ENCODE assay signal across 9 mouse cellular contexts in genomic region chr5:104002549-104003255, GRCm38 (mm10). TPM values are rescaled to one million over a fixed set of nuclear protein-coding genes. Genes with fewer than 3 reads are reported as not detected.
DNase-seq lines count a peak whose midpoint lies in the region; ATAC-seq and TF ChIP-seq lines count a peak whose summit lies in the region.
"Had no signal": no experiment of that assay in that cellular context is flagged by ENCODE, and none has a peak within 500 bp of the region (broad histone marks: within the 10 kb centered on the region; RNA-seq: fewer than 3 reads in every experiment).

No protein-coding gene starts in this region.

- no peak overlapping the region for H3K27ac ChIP-seq in embryonic facial prominence, embryonic 12.5 days
- no peak overlapping the region for H3K27ac ChIP-seq in hindbrain, postnatal 0 days
- H3K27ac ChIP-seq in midbrain, postnatal 0 days (ENCODE audit: low read depth, low read length) = no peak overlapping the region

- peak; percentile 59 for DNase-seq in ZHBTc4 (ENCODE audit: low read depth, low spot score)
- DNase-seq in hindbrain, postnatal 0 days (ENCODE audit: low spot score) = no peak
- no peak for DNase-seq in midbrain, postnatal 0 days (ENCODE audit: low spot score)
- DNase-seq in frontal cortex, postnatal 36 days (ENCODE audit: low spot score in 2 of 2) = no peak
- DNase-seq in cerebellum, adult 8-10 months = no peak
- no peak for DNase-seq in cerebellum, postnatal 14 days
- DNase-seq: kidney, adult 8-10 months; thymus, postnatal 4 days had no signal

- H3K9ac ChIP-seq in embryonic facial prominence, embryonic 12.5 days = no peak overlapping the region
- H3K9ac ChIP-seq in hindbrain, postnatal 0 days (replicated peaks; ENCODE audit: low read length) = no peak overlapping the region
- no peak overlapping the region for H3K9ac ChIP-seq in midbrain, postnatal 0 days (replicated peaks; ENCODE audit: low read length, poor library complexity, severe bottlenecking)

- H3K4me3 ChIP-seq in embryonic facial prominence, embryonic 12.5 days = no peak overlapping the region
- no peak overlapping the region for H3K4me3 ChIP-seq in hindbrain, postnatal 0 days (ENCODE audit: low read length)
- H3K4me3 ChIP-seq in midbrain, postnatal 0 days (ENCODE audit: low read depth, low read length) = peak overlapping the region; percentile 12; the same call in 1 of the 2 replicates

- H3K36me3 ChIP-seq in embryonic facial prominence, embryonic 12.5 days = no peaks in the 10 kb centered on the region
- H3K36me3 ChIP-seq in hindbrain, postnatal 0 days (ENCODE audit: insufficient read depth, low read length) = no peaks in the 10 kb centered on the region
- H3K36me3 ChIP-seq in midbrain, postnatal 0 days (ENCODE audit: insufficient read depth, low read length) = no peaks in the 10 kb centered on the region

- H3K9me3 ChIP-seq in embryonic facial prominence, embryonic 12.5 days = no peaks in the 10 kb centered on the region
- H3K9me3 ChIP-seq in hindbrain, postnatal 0 days (ENCODE audit: low read length) = no peaks in the 10 kb centered on the region
- no peaks in the 10 kb centered on the region for H3K9me3 ChIP-seq in midbrain, postnatal 0 days (ENCODE audit: low read length)

- 20% methylated on average over 18 of the region's 18 CpGs for WGBS in embryonic facial prominence, embryonic 12.5 days
- whole genome bisulfite sequencing in hindbrain, postnatal 0 days = 30% methylated on average over 18 of the region's 18 CpGs
- WGBS in midbrain, postnatal 0 days = 18% methylated on average over 18 of the region's 18 CpGs

- TF ChIP-seq CTCF in hindbrain, postnatal 0 days (IDR thresholded peaks at IDR 0.05; ENCODE audit: low read depth) = no peak
- no peak for TF ChIP-seq CTCF in midbrain, postnatal 0 days (IDR thresholded peaks at IDR 0.05)

- peak; percentile 41; the same call in 1 of the 2 replicates for ATAC-seq in embryonic facial prominence, embryonic 12.5 days (ENCODE audit: insufficient number of reproducible peaks, insufficient read depth, low FRiP score, low TSS enrichment)
- ATAC-seq in hindbrain, postnatal 0 days = no peak
- no peak for ATAC-seq in midbrain, postnatal 0 days (ENCODE audit: low FRiP score)

- peak overlapping the region; percentile 21 for H3K4me2 ChIP-seq in embryonic facial prominence, embryonic 12.5 days (replicated peaks)
- peak overlapping the region; percentile 14 for H3K4me2 ChIP-seq in hindbrain, postnatal 0 days (ENCODE audit: low read depth, low read length)
- H3K4me2 ChIP-seq in midbrain, postnatal 0 days (ENCODE audit: low read depth, low read length, poor library complexity, severe bottlenecking) = peak overlapping the region; percentile 41

- H3K27me3 ChIP-seq in embryonic facial prominence, embryonic 12.5 days = no peaks in the 10 kb centered on the region
- no peaks in the 10 kb centered on the region for H3K27me3 ChIP-seq in hindbrain, postnatal 0 days (ENCODE audit: insufficient read depth, low read length)
- no peaks in the 10 kb centered on the region for H3K27me3 ChIP-seq in midbrain, postnatal 0 days (ENCODE audit: insufficient read depth, low read length)

- peaks cover 3% of the 10 kb centered on the region; the same call in 1 of the 2 replicates for H3K4me1 ChIP-seq in embryonic facial prominence, embryonic 12.5 days
- no peaks in the 10 kb centered on the region for H3K4me1 ChIP-seq in hindbrain, postnatal 0 days (ENCODE audit: insufficient read depth, low read length)
- H3K4me1 ChIP-seq in midbrain, postnatal 0 days (ENCODE audit: insufficient read depth, low read length) = peaks cover 5% of the 10 kb centered on the region; the same call in 1 of the 2 replicates

RNA-seq across cellular contexts. Expression of gene Hsd17b11, which starts 19.0 kb away (rescaled TPM):
- 2.2 and 3.7 TPM in 2 replicates for polyA plus RNA-seq in embryonic facial prominence, embryonic 12.5 days (2016; fragmentation: Nextera tagmentation; extraction: Ambion mirVana)
- total RNA-seq in hindbrain, postnatal 0 days (2014; rRNA removed) = 15.2 and 20.5 TPM in 2 replicates
- polyA plus RNA-seq in hindbrain, postnatal 0 days (2015; fragmentation: Nextera tagmentation; extraction: Ambion mirVana) = 4.5 and 5.4 TPM in 2 replicates
- 16.3 and 16.4 TPM in 2 replicates for total RNA-seq in midbrain, postnatal 0 days (2014; rRNA removed)
- 3.6 and 4.7 TPM in 2 replicates for polyA plus RNA-seq in midbrain, postnatal 0 days (2015; fragmentation: Nextera tagmentation; extraction: Ambion mirVana)

RNA-seq across cellular contexts. Expression of gene Hsd17b13, which starts 25.5 kb away (rescaled TPM):
- 0.20 TPM in 1 of 2 replicates, not detected in the other for polyA plus RNA-seq in embryonic facial prominence, embryonic 12.5 days (2016; fragmentation: Nextera tagmentation; extraction: Ambion mirVana)
- not detected in 2 replicates for total RNA-seq in hindbrain, postnatal 0 days (2014; rRNA removed)
- polyA plus RNA-seq in hindbrain, postnatal 0 days (2015; fragmentation: Nextera tagmentation; extraction: Ambion mirVana) = not detected in 2 replicates
- total RNA-seq in midbrain, postnatal 0 days (2014; rRNA removed) = not detected in 2 replicates
- polyA plus RNA-seq in midbrain, postnatal 0 days (2015; fragmentation: Nextera tagmentation; extraction: Ambion mirVana) = 0.15 and 0.27 TPM in 2 replicates

RNA-seq across cellular contexts. Expression of gene Nudt9, which starts 43.4 kb away (rescaled TPM):
- 69.0 and 76.0 TPM in 2 replicates for polyA plus RNA-seq in embryonic facial prominence, embryonic 12.5 days (2016; fragmentation: Nextera tagmentation; extraction: Ambion mirVana)
- 54.9 and 59.1 TPM in 2 replicates for total RNA-seq in hindbrain, postnatal 0 days (2014; rRNA removed)
- polyA plus RNA-seq in hindbrain, postnatal 0 days (2015; fragmentation: Nextera tagmentation; extraction: Ambion mirVana) = 72.6 and 80.2 TPM in 2 replicates
- 48.8 and 48.9 TPM in 2 replicates for total RNA-seq in midbrain, postnatal 0 days (2014; rRNA removed)
- 70.4 and 72.5 TPM in 2 replicates for polyA plus RNA-seq in midbrain, postnatal 0 days (2015; fragmentation: Nextera tagmentation; extraction: Ambion mirVana)
